Mouse (Mus musculus) liver, embryonic 16.5 days (tissue): Measurements from ENCODE around the gene Ssr1. TPM values are rescaled to one million over a fixed set of nuclear protein-coding genes. Genes with fewer than 3 reads are reported as not detected.

Experiments
- ATAC-seq: fragments of 200-750 bp; cut with Nextera tagmentation; 2 replicates; pipeline ENCODE4 v1.8.0; 2017; ENCODE audit warnings: low read depth, mild to moderate bottlenecking, moderate number of reproducible peaks, moderate library complexity
- H3K27ac ChIP-seq: fragments of 300-500 bp; sonication (generic); 2 replicates; pipeline ENCODE4 v1.5.1; 2014; ENCODE audit warnings: mild to moderate bottlenecking, low read length
- H3K27me3 ChIP-seq: fragments of 300-500 bp; sonication (generic); 2 replicates; pipeline ENCODE4 v1.6.1; 2014; ENCODE audit warnings: low read depth, low read length, mixed read lengths; ENCODE audit not compliant: control insufficient read depth, insufficient read depth
- H3K36me3 ChIP-seq: fragments of 300-500 bp; sonication (generic); 2 replicates; pipeline ENCODE4 v1.6.1; 2014; ENCODE audit warnings: mild to moderate bottlenecking; ENCODE audit not compliant: control insufficient read depth, insufficient read depth
- H3K4me1 ChIP-seq: fragments of 300-500 bp; sonication (generic); 2 replicates; pipeline ENCODE4 v1.6.1; 2014; ENCODE audit warnings: low read depth, low read length, mixed read lengths; ENCODE audit not compliant: control insufficient read depth
- H3K4me2 ChIP-seq: fragments of 300-500 bp; sonication (generic); 2 replicates; pipeline ENCODE4 v1.6.1; 2014; ENCODE audit warnings: low read depth, low read length, mixed read lengths
- H3K4me3 ChIP-seq: fragments of 300-500 bp; sonication (generic); 2 replicates; pipeline ENCODE4 v1.5.1; 2014; ENCODE audit warnings: low read depth, mild to moderate bottlenecking, low read length
- H3K9ac ChIP-seq: fragments of 300-500 bp; sonication (generic); 2 replicates; pipeline ENCODE4 v1.6.1; 2014; ENCODE audit warnings: low read depth, low read length
- H3K9me3 ChIP-seq: fragments of 300-500 bp; sonication (generic); replicated peaks from 2 replicates; pipeline ENCODE4 v1.6.1; 2016; ENCODE audit warnings: low read length; ENCODE audit not compliant: control insufficient read depth
- WGBS: fragments of 180-500 bp; shearing (Covaris S2); extraction: QIAGEN DNeasy Blood & Tissue Kit; methylation state at CpG from one replicate; pipeline ENCODE4 v1.1.7; 2014; ENCODE audit not compliant: insufficient replicate concordance; 5-methylcytosine and 5-hydroxymethylcytosine counted together
- polyA plus RNA-seq: library from polyadenylated mRNA; unstranded; fragments of >200 nt; fragmentation: Nextera tagmentation; extraction: Ambion mirVana; gene quantifications from 2 replicates; pipeline ENCODE4 v1.2.1, GENCODE M21; 2015

Ssr1 gene
- polyA plus RNA-seq, 1 experiment from 2014 or later = 69.3 TPM

GRCm38 (mm10) chr13:37943466-37943865, 50.6 kb downstream of the Ssr1 start:
- Histone ChIP-seq H3K9ac (no peak overlapping the region), H3K4me3 (no peak overlapping the region), H3K27ac (peak overlapping the region; percentile 65), H3K9me3 (no peaks in the 10 kb centered on the region), H3K4me2 (no peak overlapping the region), H3K27me3 (no peaks in the 10 kb centered on the region), H3K36me3 (peaks cover 9% of the 10 kb centered on the region; the same call in 1 of the 2 replicates), H3K4me1 (peaks cover 13% of the 10 kb centered on the region)
- ATAC-seq = no peak
- WGBS = 69% methylated on average over 3 of the region's 3 CpGs

GRCm38 (mm10) chr13:37942887-37943331, 51.1 kb downstream of the Ssr1 start:
- Histone ChIP-seq H3K27me3 (no peaks in the 10 kb centered on the region), H3K36me3 (peaks cover 9% of the 10 kb centered on the region; the same call in 1 of the 2 replicates), H3K4me2 (no peak overlapping the region), H3K9ac (no peak overlapping the region), H3K27ac (peak overlapping the region; percentile 65), H3K9me3 (no peaks in the 10 kb centered on the region), H3K4me3 (no peak overlapping the region), H3K4me1 (peaks cover 13% of the 10 kb centered on the region)
- peak; percentile 7; the same call in 1 of the 2 replicates for ATAC-seq
- 66% methylated on average over 4 of the region's 4 CpGs for WGBS

- 74% methylated on average over 17 of the region's 17 CpGs for WGBS
Measured at GRCm38 (mm10) chr13:37941950-37942886, 51.8 kb downstream of the Ssr1 start.

GRCm38 (mm10) chr13:37941138-37941645, 52.8 kb downstream of the Ssr1 start:
- H3K9me3 ChIP-seq = no peaks in the 10 kb centered on the region
- H3K36me3 ChIP-seq = peaks cover 5% of the 10 kb centered on the region; the same call in 1 of the 2 replicates
- no peak overlapping the region for H3K4me3 ChIP-seq
- H3K4me1 ChIP-seq = peaks cover 10% of the 10 kb centered on the region
- peak overlapping the region; percentile 77 for H3K27ac ChIP-seq
- no peak overlapping the region for H3K9ac ChIP-seq
- ATAC-seq = no peak
- no peaks in the 10 kb centered on the region for H3K27me3 ChIP-seq
- no peak overlapping the region for H3K4me2 ChIP-seq
- WGBS = 72% methylated on average over 5 of the region's 5 CpGs

More at GRCm38 (mm10) chr13:37941950-37942886, 51.8 kb downstream of the Ssr1 start:
- H3K4me1 ChIP-seq = peaks cover 13% of the 10 kb centered on the region
- H3K9ac ChIP-seq = no peak overlapping the region
- H3K36me3 ChIP-seq = peaks cover 2% of the 10 kb centered on the region; the same call in 1 of the 2 replicates
- no peaks in the 10 kb centered on the region for H3K27me3 ChIP-seq
- H3K4me3 ChIP-seq = no peak overlapping the region
- H3K9me3 ChIP-seq = no peaks in the 10 kb centered on the region
- peak overlapping the region; percentile 77 for H3K27ac ChIP-seq
- peak; percentile 62 for ATAC-seq
- no peak overlapping the region for H3K4me2 ChIP-seq

DNA sequence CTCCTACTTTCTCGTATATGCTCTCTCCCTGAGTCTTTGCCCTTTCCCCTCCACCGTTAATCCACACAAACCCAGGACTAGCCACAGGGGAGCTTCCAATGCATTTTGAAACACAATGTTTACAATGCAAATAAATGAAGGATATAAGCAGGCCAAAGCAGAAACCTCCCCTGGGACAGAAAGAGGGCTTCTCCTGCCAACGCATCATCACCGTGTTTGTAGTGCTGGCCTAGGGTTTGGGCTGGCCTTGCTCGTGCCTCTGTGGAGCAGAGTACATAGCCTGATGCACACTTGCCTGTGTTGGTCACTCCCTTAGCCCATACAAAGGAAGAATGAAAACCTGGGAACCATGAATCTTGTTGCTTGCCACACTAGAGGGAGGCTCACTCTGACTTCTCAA, 53.4 kb downstream of the Ssr1 start:
- Histone ChIP-seq H3K4me2 (no peak overlapping the region), H3K9me3 (no peaks in the 10 kb centered on the region), H3K27me3 (no peaks in the 10 kb centered on the region), H3K27ac (peak overlapping the region; percentile 64), H3K9ac (no peak overlapping the region), H3K4me1 (peaks cover 10% of the 10 kb centered on the region), H3K4me3 (no peak overlapping the region), H3K36me3 (peaks cover 7% of the 10 kb centered on the region)
- peak; percentile 80 for ATAC-seq
- WGBS = 66% methylated on average over 5 of the region's 5 CpGs

DNA sequence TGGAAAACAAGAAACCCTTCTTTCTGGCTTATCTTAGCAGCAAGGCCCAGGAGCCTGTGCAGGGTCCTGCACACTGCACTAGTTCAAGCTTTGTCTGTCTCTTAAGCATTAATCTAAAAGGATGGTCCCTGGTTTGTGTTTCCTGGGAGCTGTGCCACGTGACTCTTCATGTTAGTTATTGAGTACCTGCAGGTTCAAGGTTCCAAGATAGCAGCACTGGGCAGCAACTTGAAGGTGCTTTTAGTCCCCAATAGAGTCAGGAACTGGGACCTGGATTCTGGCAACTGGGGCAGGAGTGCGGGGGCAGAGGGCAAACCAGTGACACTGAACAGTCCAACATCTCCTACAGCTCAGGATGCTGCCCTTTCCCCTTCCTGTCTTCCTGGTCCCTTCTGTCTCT, 53.9 kb downstream of the Ssr1 start:
- peak overlapping the region; percentile 64 for H3K27ac ChIP-seq
- peak; percentile 44 for ATAC-seq
- WGBS = 68% methylated on average over 2 of the region's 2 CpGs
- H3K36me3 ChIP-seq = peaks cover 10% of the 10 kb centered on the region
- H3K4me3 ChIP-seq = no peak overlapping the region
- no peak overlapping the region for H3K4me2 ChIP-seq
- no peaks in the 10 kb centered on the region for H3K9me3 ChIP-seq
- peaks cover 10% of the 10 kb centered on the region for H3K4me1 ChIP-seq
- H3K27me3 ChIP-seq = no peaks in the 10 kb centered on the region
- H3K9ac ChIP-seq = no peak overlapping the region

GRCm38 (mm10) chr13:37936351-37936750, 57.7 kb downstream of the Ssr1 start:
- H3K36me3 ChIP-seq = peaks cover 29% of the 10 kb centered on the region
- H3K9ac ChIP-seq = no peak overlapping the region
- no peak overlapping the region for H3K4me2 ChIP-seq
- H3K9me3 ChIP-seq = no peaks in the 10 kb centered on the region
- WGBS = 65% methylated on average over 3 of the region's 3 CpGs
- H3K27ac ChIP-seq = no peak overlapping the region
- peaks cover 4% of the 10 kb centered on the region for H3K4me1 ChIP-seq
- no peak overlapping the region for H3K4me3 ChIP-seq
- ATAC-seq = no peak
- H3K27me3 ChIP-seq = no peaks in the 10 kb centered on the region

- WGBS = 84% methylated on average over 8 of the region's 8 CpGs
- Histone ChIP-seq H3K27ac (no peak overlapping the region), H3K27me3 (no peaks in the 10 kb centered on the region), H3K9ac (no peak overlapping the region), H3K36me3 (peaks cover 43% of the 10 kb centered on the region), H3K9me3 (no peaks in the 10 kb centered on the region), H3K4me3 (no peak overlapping the region), H3K4me2 (no peak overlapping the region), H3K4me1 (peaks cover 1% of the 10 kb centered on the region)
- ATAC-seq = no peak
Measured at GRCm38 (mm10) chr13:37934920-37935319, 59.1 kb downstream of the Ssr1 start.

- peaks cover 50% of the 10 kb centered on the region for H3K36me3 ChIP-seq
- ATAC-seq = no peak
- 62% methylated on average over 4 of the region's 4 CpGs for WGBS
Measured at GRCm38 (mm10) chr13:37934075-37934474, 59.9 kb downstream of the Ssr1 start.

More at GRCm38 (mm10) chr13:37934075-37934474, 59.9 kb downstream of the Ssr1 start:
- Histone ChIP-seq H3K4me1 (no peaks in the 10 kb centered on the region), H3K27me3 (no peaks in the 10 kb centered on the region), H3K27ac (no peak overlapping the region), H3K4me2 (no peak overlapping the region), H3K9ac (no peak overlapping the region), H3K9me3 (no peaks in the 10 kb centered on the region), H3K4me3 (no peak overlapping the region)
